Mouse (Mus musculus): ENCODE results near the gene Snx21. TPM values are rescaled to one million over a fixed set of nuclear protein-coding genes. Genes with fewer than 3 reads are reported as not detected.

Snx21 gene
- polyA plus RNA-seq, 1 experiment from 2014 or later = 20.5 TPM

- no peaks in the 10 kb centered on the region for H3K27me3 ChIP-seq (replicated peaks; ENCODE audit: control insufficient read depth, insufficient read depth, low read length)
- H3K27ac ChIP-seq (ENCODE audit: low read depth) = peak within 1 kb of the TSS; percentile 81
- H3K4me2 ChIP-seq (ENCODE audit: low read length) = peak within 1 kb of the TSS; percentile 97
- H3K9ac ChIP-seq (ENCODE audit: low read length) = peak within 1 kb of the TSS; percentile 69
- peaks cover 27% of the 10 kb centered on the region for H3K36me3 ChIP-seq (ENCODE audit: control insufficient read depth, insufficient read depth, low read length)
- H3K4me3 ChIP-seq (ENCODE audit: low read depth, low read length) = peak within 1 kb of the TSS; percentile 79
- no peaks in the 10 kb centered on the region for H3K9me3 ChIP-seq (ENCODE audit: control insufficient read depth, low read length)
- ATAC-seq (replicated peaks; ENCODE audit: low FRiP score, low TSS enrichment, low read depth) = peak; percentile 74
- peaks cover 8% of the 10 kb centered on the region for H3K4me1 ChIP-seq (replicated peaks; ENCODE audit: control insufficient read depth, insufficient read depth, low read length)
- peak; percentile 97 for DNase-seq (ENCODE audit: low spot score)
- WGBS = under 1% methylated on average over 30 of the region's 31 CpGs
Measured at GRCm38 (mm10) chr2:164833314-164833959, 47.8 kb downstream of the Snx21 start, which contains the start of gene Neurl2. Gene Neurl2 (minus strand): TSS chr2:164833456.

- H3K27ac ChIP-seq (ENCODE audit: low read depth) = no peak overlapping the region
- peak overlapping the region; percentile 97 for H3K4me2 ChIP-seq (ENCODE audit: low read length)
- H3K4me1 ChIP-seq (replicated peaks; ENCODE audit: control insufficient read depth, insufficient read depth, low read length) = peaks cover 8% of the 10 kb centered on the region
- no peak for ATAC-seq (replicated peaks; ENCODE audit: low FRiP score, low TSS enrichment, low read depth)
- peak overlapping the region; percentile 79 for H3K4me3 ChIP-seq (ENCODE audit: low read depth, low read length)
- peak overlapping the region; percentile 69 for H3K9ac ChIP-seq (ENCODE audit: low read length)
- no peak for DNase-seq (ENCODE audit: low spot score)
- H3K36me3 ChIP-seq (ENCODE audit: control insufficient read depth, insufficient read depth, low read length) = peaks cover 38% of the 10 kb centered on the region
- no peaks in the 10 kb centered on the region for H3K27me3 ChIP-seq (replicated peaks; ENCODE audit: control insufficient read depth, insufficient read depth, low read length)
- H3K9me3 ChIP-seq (ENCODE audit: control insufficient read depth, low read length) = no peaks in the 10 kb centered on the region
- WGBS = 44% methylated on average over 8 of the region's 8 CpGs
Measured at GRCm38 (mm10) chr2:164834531-164834930, 48.9 kb downstream of the Snx21 start.

GRCm38 (mm10) chr2:164835164-164835563, 49.5 kb downstream of the Snx21 start:
- H3K4me2 ChIP-seq (ENCODE audit: low read length) = no peak overlapping the region

More at GRCm38 (mm10) chr2:164835164-164835563, 49.5 kb downstream of the Snx21 start:
- H3K27ac ChIP-seq (ENCODE audit: low read depth) = no peak overlapping the region
- 96% methylated on average over 4 of the region's 4 CpGs for WGBS
- ATAC-seq (replicated peaks; ENCODE audit: low FRiP score, low TSS enrichment, low read depth) (no peak), DNase-seq (ENCODE audit: low spot score) (no peak)
- no peak overlapping the region for H3K9ac ChIP-seq (ENCODE audit: low read length)
- no peak overlapping the region for H3K4me3 ChIP-seq (ENCODE audit: low read depth, low read length)
- H3K36me3 ChIP-seq (ENCODE audit: control insufficient read depth, insufficient read depth, low read length) = peaks cover 44% of the 10 kb centered on the region
- H3K4me1 ChIP-seq (replicated peaks; ENCODE audit: control insufficient read depth, insufficient read depth, low read length) = peaks cover 8% of the 10 kb centered on the region
- no peaks in the 10 kb centered on the region for H3K9me3 ChIP-seq (ENCODE audit: control insufficient read depth, low read length)
- no peaks in the 10 kb centered on the region for H3K27me3 ChIP-seq (replicated peaks; ENCODE audit: control insufficient read depth, insufficient read depth, low read length)

Other genes with a start within 250 kb of the Snx21 start
- 79.5 and 85.7 TPM in 2 replicates for gene Wfdc2, start 223.4 kb upstream of the Snx21 start, polyA plus RNA-seq (2014; fragmentation: Nextera tagmentation; extraction: Ambion mirVana)
- gene Spint3, start 212.4 kb upstream of the Snx21 start, polyA plus RNA-seq (2014; fragmentation: Nextera tagmentation; extraction: Ambion mirVana) = not detected in 2 replicates
- 1.5 and 3.2 TPM in 2 replicates for gene Wfdc6a, start 200.4 kb upstream of the Snx21 start, polyA plus RNA-seq (2014; fragmentation: Nextera tagmentation; extraction: Ambion mirVana)
- gene Eppin, start 192.2 kb upstream of the Snx21 start, polyA plus RNA-seq (2014; fragmentation: Nextera tagmentation; extraction: Ambion mirVana) = not detected in 2 replicates
- gene Wfdc6b, start 172.3 kb upstream of the Snx21 start, polyA plus RNA-seq (2014; fragmentation: Nextera tagmentation; extraction: Ambion mirVana) = not detected in 2 replicates
- not detected in 2 replicates for gene Wfdc8, start 172.2 kb upstream of the Snx21 start, polyA plus RNA-seq (2014; fragmentation: Nextera tagmentation; extraction: Ambion mirVana)
- not detected in 2 replicates for gene Wfdc16, start 147.0 kb upstream of the Snx21 start, polyA plus RNA-seq (2014; fragmentation: Nextera tagmentation; extraction: Ambion mirVana)
- 1.2 TPM in 1 of 2 replicates, not detected in the other for gene Wfdc10, start 129.8 kb upstream of the Snx21 start, polyA plus RNA-seq (2014; fragmentation: Nextera tagmentation; extraction: Ambion mirVana)
- gene Wfdc9, start 129.2 kb upstream of the Snx21 start, polyA plus RNA-seq (2014; fragmentation: Nextera tagmentation; extraction: Ambion mirVana) = not detected in 2 replicates
- gene Wfdc11, start 111.7 kb upstream of the Snx21 start, polyA plus RNA-seq (2014; fragmentation: Nextera tagmentation; extraction: Ambion mirVana) = not detected in 2 replicates
- gene Wfdc13, start 100.7 kb upstream of the Snx21 start, polyA plus RNA-seq (2014; fragmentation: Nextera tagmentation; extraction: Ambion mirVana) = 0.28 TPM in 2 replicates
- gene Spint4, start 87.3 kb upstream of the Snx21 start, polyA plus RNA-seq (2014; fragmentation: Nextera tagmentation; extraction: Ambion mirVana) = not detected in 2 replicates
- not detected in 2 replicates for gene Spint5, start 70.5 kb upstream of the Snx21 start, polyA plus RNA-seq (2014; fragmentation: Nextera tagmentation; extraction: Ambion mirVana)
- gene Wfdc3, start 39.9 kb upstream of the Snx21 start, polyA plus RNA-seq (2014; fragmentation: Nextera tagmentation; extraction: Ambion mirVana) = 2.0 and 2.6 TPM in 2 replicates
- 66.4 and 67.0 TPM in 2 replicates for gene Dnttip1, start 39.8 kb upstream of the Snx21 start, polyA plus RNA-seq (2014; fragmentation: Nextera tagmentation; extraction: Ambion mirVana)
- 462 and 476 TPM in 2 replicates for gene Ube2c, start 15.9 kb upstream of the Snx21 start, polyA plus RNA-seq (2014; fragmentation: Nextera tagmentation; extraction: Ambion mirVana)
- gene Tnnc2, start 5.9 kb upstream of the Snx21 start, polyA plus RNA-seq (2014; fragmentation: Nextera tagmentation; extraction: Ambion mirVana) = 0.69 and 1.3 TPM in 2 replicates
- gene Acot8, start 19.1 kb downstream of the Snx21 start, polyA plus RNA-seq (2014; fragmentation: Nextera tagmentation; extraction: Ambion mirVana) = 19.2 and 19.6 TPM in 2 replicates
- gene Zswim3, start 19.3 kb downstream of the Snx21 start, polyA plus RNA-seq (2014; fragmentation: Nextera tagmentation; extraction: Ambion mirVana) = 8.9 and 11.4 TPM in 2 replicates
- gene Zswim1, start 36.9 kb downstream of the Snx21 start, polyA plus RNA-seq (2014; fragmentation: Nextera tagmentation; extraction: Ambion mirVana) = 16.5 and 17.4 TPM in 2 replicates
- gene Spata25, start 42.7 kb downstream of the Snx21 start, polyA plus RNA-seq (2014; fragmentation: Nextera tagmentation; extraction: Ambion mirVana) = not detected in 2 replicates
- 155 and 168 TPM in 2 replicates for gene Ctsa, start 47.0 kb downstream of the Snx21 start, polyA plus RNA-seq (2014; fragmentation: Nextera tagmentation; extraction: Ambion mirVana)
- 6.7 and 7.7 TPM in 2 replicates for gene Neurl2, start 47.6 kb downstream of the Snx21 start, polyA plus RNA-seq (2014; fragmentation: Nextera tagmentation; extraction: Ambion mirVana)
- gene Pltp, start 71.9 kb downstream of the Snx21 start, polyA plus RNA-seq (2014; fragmentation: Nextera tagmentation; extraction: Ambion mirVana) = 25.7 and 28.1 TPM in 2 replicates
- gene Pcif1, start 93.5 kb downstream of the Snx21 start, polyA plus RNA-seq (2014; fragmentation: Nextera tagmentation; extraction: Ambion mirVana) = 76.0 and 85.5 TPM in 2 replicates
- 12.7 and 14.3 TPM in 2 replicates for gene Zfp335, start 125.9 kb downstream of the Snx21 start, polyA plus RNA-seq (2014; fragmentation: Nextera tagmentation; extraction: Ambion mirVana)
- 2.4 and 3.3 TPM in 2 replicates for gene Mmp9, start 155.0 kb downstream of the Snx21 start, polyA plus RNA-seq (2014; fragmentation: Nextera tagmentation; extraction: Ambion mirVana)
- 1.3 and 1.5 TPM in 2 replicates for gene Slc12a5, start 175.0 kb downstream of the Snx21 start, polyA plus RNA-seq (2014; fragmentation: Nextera tagmentation; extraction: Ambion mirVana)
- gene Ncoa5, start 249.0 kb downstream of the Snx21 start, polyA plus RNA-seq (2014; fragmentation: Nextera tagmentation; extraction: Ambion mirVana) = 57.0 and 58.5 TPM in 2 replicates